Mouse (Mus musculus) limb, embryonic 13.5 days (tissue): ENCODE data around the gene Ssbp1. TPM values are rescaled to one million over a fixed set of nuclear protein-coding genes. Genes with fewer than 3 reads are reported as not detected.
A peak's percentile ranks its signal among the peaks of the same experiment; 100 is the strongest.

Experiments used
- ATAC-seq: fragments of 200-750 bp; cut with Nextera tagmentation; 2 replicates; pipeline ENCODE4 v1.8.0; 2017; ENCODE audit warnings: low read depth, moderate number of reproducible peaks, moderate TSS enrichment; ENCODE audit not compliant: low FRiP score
- H3K27ac ChIP-seq: fragments of 300-500 bp; sonication (generic); 2 replicates; pipeline ENCODE4 v1.5.1; 2015; ENCODE audit warnings: inconsistent platforms, mild to moderate bottlenecking, moderate library complexity
- H3K27me3 ChIP-seq: fragments of 300-500 bp; sonication (generic); 2 replicates; pipeline ENCODE4 v1.6.1; 2015; ENCODE audit warnings: mild to moderate bottlenecking, inconsistent platforms
- H3K36me3 ChIP-seq: fragments of 300-500 bp; sonication (generic); 2 replicates; pipeline ENCODE4 v1.6.1; 2015; ENCODE audit warnings: inconsistent platforms, mild to moderate bottlenecking, moderate library complexity
- H3K4me1 ChIP-seq: fragments of 300-500 bp; sonication (generic); 2 replicates; pipeline ENCODE4 v1.6.1; 2015; ENCODE audit warnings: inconsistent platforms
- H3K4me2 ChIP-seq: fragments of 300-500 bp; sonication (generic); replicated peaks from 2 replicates; pipeline ENCODE4 v1.6.1; 2015; ENCODE audit warnings: inconsistent platforms, mild to moderate bottlenecking, moderate library complexity
- H3K4me3 ChIP-seq: fragments of 300-500 bp; sonication (generic); 2 replicates; pipeline ENCODE4 v1.5.1; 2015; ENCODE audit warnings: moderate library complexity, mild to moderate bottlenecking, inconsistent platforms
- H3K9ac ChIP-seq: fragments of 300-500 bp; sonication (generic); 2 replicates; pipeline ENCODE4 v1.6.1; 2015; ENCODE audit warnings: mild to moderate bottlenecking, inconsistent platforms
- H3K9me3 ChIP-seq: fragments of 300-500 bp; sonication (generic); 2 replicates; pipeline ENCODE4 v1.6.1; 2016; ENCODE audit warnings: inconsistent platforms
- whole genome bisulfite sequencing: fragments of 180-500 bp; shearing (Covaris S2); methylation state at CpG from one replicate; pipeline ENCODE4 v1.1.7; 2015; 5-methylcytosine and 5-hydroxymethylcytosine counted together
- polyA plus RNA-seq: library from polyadenylated mRNA; unstranded; fragments of >200 nt; fragmentation: Nextera tagmentation; extraction: Ambion mirVana; gene quantifications from 2 replicates; pipeline ENCODE4 v1.2.1, GENCODE M21; 2015

Gene Ssbp1
- 180 and 194 TPM in 2 replicates for polyA plus RNA-seq

DNA sequence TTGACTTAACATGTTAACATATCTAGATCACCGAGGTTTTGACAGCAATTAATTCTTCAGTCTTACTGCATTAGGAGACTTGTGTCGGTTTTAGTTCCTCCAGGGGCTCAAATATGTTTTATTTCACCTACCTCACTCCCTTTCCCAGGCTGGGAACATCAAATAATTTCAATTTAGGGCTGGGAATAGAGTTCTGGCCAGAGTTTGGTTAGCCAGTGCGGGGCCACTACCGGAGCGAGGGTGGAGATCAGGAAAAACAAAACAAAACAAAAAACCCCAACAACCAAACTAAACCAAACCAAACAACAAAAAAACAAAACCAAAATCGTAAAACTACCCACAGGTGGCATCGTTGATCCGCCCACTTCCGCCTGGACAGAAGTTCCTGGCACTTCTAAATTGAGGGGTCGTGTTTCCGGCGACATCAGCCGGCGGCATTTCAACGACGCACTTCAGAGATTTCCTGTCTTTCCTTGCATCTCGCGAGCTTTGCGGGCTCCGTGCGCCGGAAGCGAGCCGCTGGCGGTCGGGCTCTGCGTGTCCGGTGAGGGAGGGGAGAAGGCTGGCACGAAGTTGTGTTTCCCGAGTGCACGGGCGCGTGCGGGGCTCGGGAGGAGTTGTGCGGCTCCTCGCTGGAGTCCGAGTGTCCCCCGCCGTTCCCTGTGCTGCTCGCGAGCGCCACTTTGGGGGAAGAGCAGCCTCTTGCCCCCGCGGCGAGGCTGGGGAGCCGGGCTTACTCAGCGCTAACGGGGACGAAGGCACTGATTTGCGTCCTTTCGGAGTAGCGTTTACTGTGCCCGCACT is at the start of gene Ssbp1:
Gene Ssbp1 (plus strand): TSS at position 437 of the 804 bp plus-strand sequence.
- Histone ChIP-seq H3K27me3 (no peaks in the 10 kb centered on the region), H3K4me3 (peak within 1 kb of the TSS; percentile 79), H3K4me1 (peaks cover 7% of the 10 kb centered on the region), H3K9ac (peak within 1 kb of the TSS; percentile 92), H3K4me2 (peak within 1 kb of the TSS; percentile 75), H3K36me3 (peaks cover 28% of the 10 kb centered on the region), H3K9me3 (no peaks in the 10 kb centered on the region), H3K27ac (peak within 1 kb of the TSS; percentile 96)
- peak; percentile 97 for ATAC-seq
- 1% methylated on average over 54 of the region's 54 CpGs for WGBS

DNA sequence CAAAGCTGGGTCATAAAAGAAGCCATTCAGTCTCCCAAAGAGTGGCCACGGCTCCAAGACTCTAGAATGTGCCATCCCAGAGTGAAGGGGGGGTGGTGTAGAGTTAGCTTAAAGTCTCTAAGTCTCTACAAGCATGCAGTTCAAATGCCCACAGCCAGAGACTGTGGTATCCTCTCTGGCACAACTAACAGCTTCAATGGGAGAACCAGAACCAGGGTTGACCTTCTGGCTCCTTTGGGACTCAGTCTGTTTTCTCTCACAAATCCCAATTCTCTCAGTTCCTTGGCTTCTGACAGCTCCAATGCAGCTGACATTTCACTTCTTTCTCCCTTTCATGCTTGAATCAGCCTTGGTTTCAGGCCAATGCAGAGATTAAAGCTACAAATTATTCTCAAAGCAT is 48.1 kb upstream of the Ssbp1 start:
- ATAC-seq = no peak
- no peak overlapping the region for H3K9ac ChIP-seq
- H3K4me1 ChIP-seq = no peaks in the 10 kb centered on the region
- peaks cover 20% of the 10 kb centered on the region for H3K36me3 ChIP-seq
- 64% methylated on average over 1 of the region's 1 CpGs for WGBS
- H3K4me2 ChIP-seq = no peak overlapping the region
- no peak overlapping the region for H3K4me3 ChIP-seq
- H3K27ac ChIP-seq = no peak overlapping the region
- no peaks in the 10 kb centered on the region for H3K9me3 ChIP-seq
- no peaks in the 10 kb centered on the region for H3K27me3 ChIP-seq

DNA sequence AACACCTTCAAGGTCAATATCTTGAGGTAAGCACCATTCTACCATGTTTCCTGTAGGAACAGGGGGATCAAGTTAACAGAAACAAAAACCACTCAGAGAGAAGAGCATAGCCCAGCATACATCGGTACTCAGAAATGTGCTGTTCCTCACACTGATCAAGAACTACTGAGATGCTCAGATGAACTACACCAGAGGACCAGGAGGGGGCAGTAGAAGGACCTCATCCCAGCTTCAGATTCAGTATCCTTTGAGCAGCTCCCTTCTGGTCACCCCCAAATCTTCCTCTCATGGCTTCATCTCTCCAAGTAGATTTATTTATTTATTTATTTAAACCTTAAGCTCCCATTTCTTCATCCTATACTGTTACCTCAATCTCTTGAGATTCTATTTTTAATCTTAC is 47.4 kb upstream of the Ssbp1 start:
- H3K36me3 ChIP-seq = peaks cover 14% of the 10 kb centered on the region
- 72% methylated on average over 1 of the region's 1 CpGs for WGBS
- no peak for ATAC-seq
- H3K4me3 ChIP-seq = no peak overlapping the region
- no peaks in the 10 kb centered on the region for H3K4me1 ChIP-seq
- no peaks in the 10 kb centered on the region for H3K27me3 ChIP-seq
- no peak overlapping the region for H3K4me2 ChIP-seq
- H3K27ac ChIP-seq = no peak overlapping the region
- H3K9ac ChIP-seq = no peak overlapping the region
- H3K9me3 ChIP-seq = no peaks in the 10 kb centered on the region

DNA sequence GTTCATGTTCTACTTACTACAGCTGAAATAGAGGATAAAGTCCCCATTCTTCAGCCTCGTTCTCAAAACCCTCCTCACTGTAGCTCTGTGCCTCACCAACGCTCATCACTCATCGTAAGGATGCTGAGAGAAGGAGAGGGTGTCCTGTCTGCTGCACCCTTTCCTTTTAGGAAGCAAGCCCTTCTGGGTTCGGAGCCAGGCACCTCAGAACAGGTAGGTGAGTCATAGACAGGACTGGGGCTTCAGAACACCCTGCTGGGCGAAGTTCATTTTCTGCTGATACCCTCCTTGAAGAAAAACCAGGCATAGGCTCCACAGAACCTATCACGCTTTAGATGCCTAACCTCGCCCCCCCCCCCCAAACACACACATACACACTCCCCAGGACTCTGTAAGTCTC is 43.7 kb upstream of the Ssbp1 start:
- Histone ChIP-seq H3K27me3 (no peaks in the 10 kb centered on the region), H3K4me2 (no peak overlapping the region), H3K9ac (no peak overlapping the region), H3K4me3 (no peak overlapping the region), H3K27ac (no peak overlapping the region), H3K36me3 (no peaks in the 10 kb centered on the region), H3K4me1 (peaks cover 7% of the 10 kb centered on the region; the same call in 1 of the 2 replicates), H3K9me3 (no peaks in the 10 kb centered on the region)
- no peak for ATAC-seq
- WGBS = 80% methylated on average over 7 of the region's 7 CpGs

DNA sequence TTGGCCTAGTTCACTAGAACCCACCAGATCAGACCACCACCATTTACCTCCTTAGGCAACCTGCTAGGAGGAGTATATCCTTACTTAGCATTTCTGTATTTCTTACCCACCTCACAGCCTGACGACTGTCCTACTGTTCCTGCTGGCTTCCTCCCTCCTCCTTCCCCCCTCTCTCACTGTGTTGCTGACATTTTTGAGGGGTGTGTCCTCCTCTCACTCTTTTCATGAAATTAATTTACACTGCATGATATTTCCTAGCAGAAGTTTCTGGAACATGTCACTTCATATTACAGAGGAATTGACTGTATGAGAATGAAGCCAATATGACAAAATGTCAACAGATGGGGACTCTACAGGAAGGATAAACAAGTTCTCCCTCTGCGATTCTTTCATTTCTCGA is 42.5 kb upstream of the Ssbp1 start:
- no peaks in the 10 kb centered on the region for H3K9me3 ChIP-seq
- 76% methylated on average over 3 of the region's 3 CpGs for WGBS
- H3K4me1 ChIP-seq = peaks cover 11% of the 10 kb centered on the region; the same call in 1 of the 2 replicates
- no peak overlapping the region for H3K27ac ChIP-seq
- H3K4me3 ChIP-seq = no peak overlapping the region
- no peaks in the 10 kb centered on the region for H3K36me3 ChIP-seq
- no peak overlapping the region for H3K9ac ChIP-seq
- H3K27me3 ChIP-seq = no peaks in the 10 kb centered on the region
- ATAC-seq = no peak
- no peak overlapping the region for H3K4me2 ChIP-seq

DNA sequence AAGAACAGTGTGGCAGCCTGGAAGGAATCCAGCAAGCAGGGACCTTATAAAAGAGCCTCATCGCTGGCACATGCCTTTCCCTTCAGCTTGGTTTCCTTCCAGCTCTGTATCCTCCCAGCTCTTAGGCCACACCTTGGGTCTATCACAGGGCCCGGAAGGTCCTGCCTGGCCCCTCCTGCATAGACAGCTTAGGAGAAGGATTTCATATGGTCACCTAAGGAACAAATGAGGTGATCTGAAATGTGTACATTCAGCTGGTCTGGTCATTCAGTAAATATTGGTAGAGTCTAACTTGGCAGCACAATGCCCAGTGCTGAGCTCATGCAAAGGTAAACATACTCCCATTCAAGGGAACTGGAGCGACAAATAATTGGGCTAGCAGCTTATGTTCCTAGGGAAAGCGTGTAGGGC is 41.6 kb upstream of the Ssbp1 start:
- Histone ChIP-seq H3K27ac (no peak overlapping the region), H3K36me3 (no peaks in the 10 kb centered on the region), H3K9ac (no peak overlapping the region), H3K4me1 (peaks cover 17% of the 10 kb centered on the region), H3K27me3 (no peaks in the 10 kb centered on the region), H3K4me3 (no peak overlapping the region), H3K9me3 (no peaks in the 10 kb centered on the region), H3K4me2 (no peak overlapping the region)
- no peak for ATAC-seq
- WGBS = 85% methylated on average over 4 of the region's 4 CpGs

DNA sequence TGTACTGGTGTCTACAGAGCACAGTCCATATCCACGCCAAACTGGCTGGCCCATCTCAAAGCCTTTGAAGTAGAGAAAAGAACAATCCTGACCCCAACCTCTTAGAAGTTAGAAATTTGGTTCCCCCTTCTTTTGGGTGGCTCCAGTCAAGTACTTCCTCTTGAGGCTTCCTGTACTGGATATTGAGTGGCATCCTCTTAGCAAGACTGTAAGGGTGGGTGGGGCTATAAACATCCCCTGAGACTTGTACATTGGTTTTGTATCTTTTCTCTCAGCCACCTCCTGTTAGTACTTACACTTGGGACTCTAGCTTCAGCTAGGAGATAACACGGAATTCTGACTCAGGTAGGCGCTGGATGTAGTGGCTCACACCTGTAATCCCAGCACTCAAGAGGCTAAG is 40.9 kb upstream of the Ssbp1 start:
- H3K36me3 ChIP-seq = no peaks in the 10 kb centered on the region
- H3K4me1 ChIP-seq = peaks cover 22% of the 10 kb centered on the region
- H3K4me2 ChIP-seq = no peak overlapping the region
- H3K27ac ChIP-seq = no peak overlapping the region
- 91% methylated on average over 3 of the region's 3 CpGs for WGBS
- H3K27me3 ChIP-seq = no peaks in the 10 kb centered on the region
- ATAC-seq = no peak
- H3K9ac ChIP-seq = no peak overlapping the region
- H3K9me3 ChIP-seq = no peaks in the 10 kb centered on the region
- no peak overlapping the region for H3K4me3 ChIP-seq

DNA sequence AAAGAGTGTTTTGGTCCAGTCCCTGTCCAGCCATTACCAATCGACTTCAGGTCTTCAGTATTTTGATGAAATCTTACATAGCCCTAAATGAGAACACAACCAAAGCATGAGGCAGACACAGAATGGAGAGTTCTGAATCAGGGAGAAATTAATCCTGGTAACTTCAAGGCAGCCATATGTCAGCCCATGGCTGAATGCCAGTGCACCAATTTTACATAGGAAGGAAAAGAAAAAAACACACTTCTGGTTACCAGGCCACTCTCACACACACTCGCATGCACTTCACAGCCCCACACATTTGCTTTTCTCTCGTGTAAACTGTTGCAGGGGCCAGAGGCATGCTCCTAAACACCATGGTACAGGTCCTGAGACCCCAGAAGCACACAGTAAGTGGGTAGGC is 40.3 kb upstream of the Ssbp1 start:
- Histone ChIP-seq H3K4me2 (no peak overlapping the region), H3K4me1 (peaks cover 22% of the 10 kb centered on the region), H3K4me3 (no peak overlapping the region), H3K27me3 (no peaks in the 10 kb centered on the region), H3K9ac (no peak overlapping the region), H3K36me3 (no peaks in the 10 kb centered on the region), H3K9me3 (no peaks in the 10 kb centered on the region), H3K27ac (no peak overlapping the region)
- no peak for ATAC-seq
- WGBS = 66% methylated on average over 3 of the region's 3 CpGs

DNA sequence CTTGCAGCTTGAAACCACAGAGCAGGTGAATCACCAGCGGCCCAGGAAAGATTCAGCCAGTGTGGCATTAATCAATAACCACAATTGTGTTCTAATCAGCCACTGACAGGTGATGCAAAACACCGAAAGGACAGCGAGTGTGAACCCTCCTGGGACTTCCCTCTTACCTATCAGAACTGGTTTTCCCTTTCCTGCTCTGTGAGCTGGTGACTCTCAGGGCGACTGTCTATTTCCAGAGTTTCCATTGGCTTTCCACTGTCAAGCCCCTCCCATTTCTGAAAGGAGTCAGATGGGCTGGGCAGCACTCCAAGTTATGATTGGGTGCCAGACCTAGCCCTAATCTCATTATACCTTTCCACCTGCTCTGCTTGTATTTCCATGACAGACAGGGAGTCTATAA is 39.8 kb upstream of the Ssbp1 start:
- no peaks in the 10 kb centered on the region for H3K9me3 ChIP-seq
- no peaks in the 10 kb centered on the region for H3K27me3 ChIP-seq
- H3K27ac ChIP-seq = no peak overlapping the region
- no peak overlapping the region for H3K4me2 ChIP-seq
- peaks cover 22% of the 10 kb centered on the region for H3K4me1 ChIP-seq
- no peak overlapping the region for H3K4me3 ChIP-seq
- ATAC-seq = no peak
- WGBS = 60% methylated on average over 4 of the region's 4 CpGs
- H3K36me3 ChIP-seq = no peaks in the 10 kb centered on the region
- no peak overlapping the region for H3K9ac ChIP-seq

DNA sequence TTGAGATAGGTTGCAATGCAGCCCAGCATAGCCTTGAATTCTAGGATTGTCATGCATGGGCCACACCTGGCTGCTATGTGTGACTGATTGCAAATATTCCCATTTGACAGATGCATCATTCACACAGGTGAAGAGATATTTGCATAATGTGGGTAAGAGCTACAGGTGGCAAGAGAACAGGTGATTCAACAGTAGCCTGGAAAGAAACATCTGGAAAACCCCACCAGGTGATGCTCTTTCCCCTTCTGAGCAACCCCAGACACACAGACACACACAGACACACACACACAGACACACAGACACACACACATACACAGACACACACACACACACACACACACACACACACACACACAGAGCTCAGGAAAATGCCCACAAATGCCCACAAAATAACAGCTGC is 39.3 kb upstream of the Ssbp1 start:
- H3K27me3 ChIP-seq = no peaks in the 10 kb centered on the region
- H3K4me3 ChIP-seq = no peak overlapping the region
- no peak overlapping the region for H3K27ac ChIP-seq
- no peak overlapping the region for H3K9ac ChIP-seq
- H3K36me3 ChIP-seq = no peaks in the 10 kb centered on the region
- no peaks in the 10 kb centered on the region for H3K9me3 ChIP-seq
- peaks cover 22% of the 10 kb centered on the region for H3K4me1 ChIP-seq
- no peak overlapping the region for H3K4me2 ChIP-seq
- ATAC-seq = no peak

DNA sequence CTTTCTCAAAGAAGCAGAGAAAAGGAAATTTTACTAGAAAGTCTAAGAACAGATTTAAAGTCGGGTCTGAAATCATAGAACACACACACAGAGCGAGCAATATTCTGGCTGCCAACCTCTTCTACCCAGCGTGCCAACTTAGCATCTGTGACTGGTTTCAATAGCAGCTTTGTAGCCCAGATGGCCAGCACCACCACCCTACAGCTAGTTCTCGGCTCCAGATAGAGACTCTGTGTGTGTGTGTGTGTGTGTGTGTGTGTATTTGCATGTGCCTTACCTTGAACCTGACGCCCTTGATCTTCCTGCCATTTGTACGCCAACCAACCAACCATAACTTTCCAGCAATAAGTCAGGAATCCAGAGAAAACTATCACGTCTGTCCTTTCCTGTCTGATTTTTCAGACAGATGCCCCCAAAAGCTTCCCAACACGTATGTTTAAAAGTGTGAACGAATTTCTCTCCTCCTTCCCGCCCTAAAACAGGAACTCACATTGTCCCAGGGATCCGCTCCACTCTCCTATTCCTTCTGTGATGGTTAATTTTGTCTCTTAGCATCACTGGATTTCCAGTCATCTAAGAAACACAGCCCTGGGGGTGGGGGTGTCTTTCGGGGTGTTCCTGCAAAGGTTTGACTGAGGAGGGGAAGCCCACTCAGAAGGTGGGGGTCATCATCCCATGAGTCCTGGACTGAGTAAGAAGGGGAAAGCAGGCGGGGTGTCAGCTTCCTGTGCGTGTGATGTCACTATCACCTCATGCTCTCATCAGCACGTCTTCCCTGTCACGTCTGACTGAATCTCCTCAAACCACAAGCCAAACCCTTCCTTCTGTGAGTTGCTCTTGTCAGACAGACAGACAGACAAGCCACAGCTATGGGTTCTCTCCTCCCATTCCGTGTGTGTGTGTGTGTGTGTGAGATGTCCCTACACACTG is 38.5 kb upstream of the Ssbp1 start:
- Histone ChIP-seq H3K36me3 (no peaks in the 10 kb centered on the region), H3K4me1 (peaks cover 22% of the 10 kb centered on the region), H3K27me3 (peaks cover 2% of the 10 kb centered on the region; the same call in 1 of the 2 replicates), H3K9ac (no peak overlapping the region), H3K27ac (no peak overlapping the region), H3K9me3 (no peaks in the 10 kb centered on the region), H3K4me2 (no peak overlapping the region), H3K4me3 (no peak overlapping the region)
- 86% methylated on average over 17 of the region's 17 CpGs for WGBS
- no peak for ATAC-seq

DNA sequence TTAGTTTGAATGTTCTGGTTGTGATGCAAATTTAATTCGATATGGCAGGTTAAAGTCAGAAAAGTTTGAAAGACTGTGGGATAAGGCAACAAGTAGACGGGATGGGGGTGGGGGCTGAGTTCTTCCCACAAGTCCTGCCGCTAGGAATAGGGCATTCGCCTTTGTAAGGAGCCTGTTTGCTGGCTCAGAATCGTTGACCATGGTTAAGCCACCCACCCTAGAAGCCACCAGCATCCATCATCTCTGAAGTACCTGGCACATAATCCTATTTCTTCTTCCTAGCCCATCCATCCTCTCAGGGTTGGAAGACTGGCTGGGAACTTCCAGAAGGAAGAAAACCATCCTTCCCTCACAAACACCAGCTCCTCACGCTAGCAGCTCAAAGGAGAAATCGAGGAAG is 36.5 kb upstream of the Ssbp1 start:
- Histone ChIP-seq H3K4me1 (peaks cover 22% of the 10 kb centered on the region), H3K4me3 (peak overlapping the region; percentile 78), H3K27ac (no peak overlapping the region), H3K9ac (peak overlapping the region; percentile 86), H3K9me3 (no peaks in the 10 kb centered on the region), H3K4me2 (peak overlapping the region; percentile 89), H3K27me3 (peaks cover 18% of the 10 kb centered on the region), H3K36me3 (no peaks in the 10 kb centered on the region)
- no peak for ATAC-seq
- 9% methylated on average over 7 of the region's 7 CpGs for WGBS
